Mouse (Mus musculus) C2C12 (cell line): ENCODE data around the gene March9.

Source experiments
- CEBPB ChIP-seq: IDR thresholded peaks from one replicate; pipeline ENCODE4 v1.6.1; 2011; ENCODE audit warnings: low read depth, mild to moderate bottlenecking, control low read depth, moderate library complexity
- CTCF ChIP-seq: IDR thresholded peaks from one replicate; pipeline ENCODE4 v1.5.1; 2011; ENCODE audit not compliant: control insufficient read depth, insufficient read depth, insufficient read length
- FOSL1 ChIP-seq: IDR thresholded peaks from one replicate; pipeline ENCODE4 v1.8.0; 2011; ENCODE audit warnings: mild to moderate bottlenecking, low read length; ENCODE audit not compliant: poor library complexity, insufficient read depth, severe bottlenecking
- MAX ChIP-seq: IDR thresholded peaks from one replicate; pipeline ENCODE4 v1.6.1; 2011; ENCODE audit warnings: mild to moderate bottlenecking, control low read depth
- MYOD1 ChIP-seq: IDR thresholded peaks from one replicate; pipeline ENCODE4 v1.6.1; 2011; ENCODE audit warnings: low read depth; ENCODE audit not compliant: control insufficient read depth, insufficient read length
- MYOG ChIP-seq: IDR thresholded peaks from one replicate; pipeline ENCODE4 v1.6.1; 2011; ENCODE audit not compliant: control insufficient read depth, insufficient read length; ENCODE audit errors: extremely low read depth
- USF1 ChIP-seq: IDR thresholded peaks from one replicate; pipeline ENCODE4 v1.6.1; 2011; ENCODE audit warnings: low read depth, mild to moderate bottlenecking, control low read depth, moderate library complexity

GRCm38 (mm10) chr10:127069281-127070189, 9.6 kb upstream of the March9 start:
- no peak for TF ChIP-seq CTCF
- TF ChIP-seq MYOG, result no peak
- no peak for TF ChIP-seq USF1
- TF ChIP-seq MYOD1, result no peak
- TF ChIP-seq FOSL1, result no peak
- TF ChIP-seq CEBPB, result no peak
- no peak for TF ChIP-seq MAX
